17 mouse cellular contexts compared by ENCODE assay signal in genomic region chr14:16023853-16024252, GRCm38 (mm10).
DNase-seq lines count a peak whose midpoint lies in the region; ATAC-seq lines count a peak whose summit lies in the region.
"Had no signal": no experiment of that assay in that cellular context is flagged by ENCODE, and none has a peak within 500 bp of the region (broad histone marks: within the 10 kb centered on the region; RNA-seq: fewer than 3 reads in every experiment).

No protein-coding gene starts in this region.

- peak; percentile 90 for ATAC-seq in activated CD4-positive, CD25-positive, alpha-beta regulatory T cell, adult 4 months
- ATAC-seq in neutrophil, adult 5-6 weeks (ENCODE audit: extremely low read depth, insufficient number of reproducible peaks, low FRiP score, poor library complexity, severe bottlenecking): peak; percentile 39; the same call in 1 of the 2 replicates
- ATAC-seq: forebrain, embryonic 15.5 days; hindbrain, postnatal 0 days; intestine, postnatal 0 days; Patski had no signal

- peak; percentile 16 for DNase-seq in A20 (ENCODE audit: low read depth, low spot score)
- DNase-seq in CD4-positive, CD25-positive, alpha-beta regulatory T cell, adult 2 months (ENCODE audit: low read depth, low spot score): peak; percentile 43
- no peak for DNase-seq in B cell, adult 2 months
- DNase-seq in adrenal gland, postnatal 25 days: no peak
- DNase-seq in heart, adult 8-10 months (ENCODE audit: low spot score): no peak
- DNase-seq: adrenal gland, adult 8-10 months; cerebellum, adult 11 months; cerebellum, adult 8-10 months; cerebellum, postnatal 14 days; gastrocnemius, postnatal 10 days; kidney, adult 8-10 months had no signal

Comparison
In these comparisons a context has a peak if more than half of its experiments do, and no peak if none do; other contexts are left out.
1. DNase-seq: peak in A20 (single experiment) and CD4-positive, CD25-positive, alpha-beta regulatory T cell, adult 2 months (single experiment); none in B cell, adult 2 months (0 of 2), adrenal gland, postnatal 25 days (single experiment) and heart, adult 8-10 months (single experiment).